ENCODE assay signal across 8 mouse cellular contexts in the genomic region with DNA sequence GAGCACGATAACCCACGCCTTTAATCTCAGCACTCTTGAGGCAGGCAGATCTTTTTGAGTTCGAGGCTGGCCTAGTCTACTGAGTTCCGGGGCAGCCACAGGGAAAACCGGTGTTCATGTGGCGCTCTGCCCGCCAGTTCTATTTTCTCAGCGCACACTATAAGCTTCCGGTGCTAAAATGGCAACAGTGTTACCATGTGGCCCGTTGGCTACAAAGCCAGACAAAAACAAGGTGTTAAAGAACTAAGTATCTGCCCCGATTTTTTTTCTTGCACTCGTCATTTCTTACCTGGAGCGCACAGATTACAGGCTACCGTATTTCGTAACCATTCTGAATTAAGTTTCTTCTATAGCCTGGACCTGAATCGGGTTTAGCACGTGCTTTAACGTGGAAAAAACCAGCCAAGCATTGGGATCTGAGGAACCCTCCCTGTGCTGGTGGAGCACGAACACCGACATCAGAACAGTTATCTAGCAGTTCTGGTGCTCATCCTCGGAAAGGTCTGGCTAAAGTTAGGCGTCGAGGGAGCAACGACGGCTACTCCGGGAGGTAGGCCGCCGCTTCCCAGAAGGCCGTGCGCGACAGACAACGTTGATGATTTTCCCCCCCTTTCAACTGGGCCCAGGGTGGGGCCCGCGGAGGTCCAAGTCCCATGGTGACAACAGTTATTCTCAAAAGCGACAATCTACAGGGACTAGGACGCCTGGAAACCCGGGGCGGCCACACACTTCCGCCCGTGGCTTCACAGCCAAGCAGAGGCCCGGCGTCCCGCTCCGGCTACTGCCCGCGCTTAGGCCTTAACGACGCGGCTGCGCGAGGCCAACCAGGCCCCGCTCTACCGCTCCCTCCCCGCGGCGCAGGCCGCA. TPM values are rescaled to one million over a fixed set of nuclear protein-coding genes. Genes with fewer than 3 reads are reported as not detected.
A peak's percentile ranks its signal among the peaks of the same experiment; 100 is the strongest.
DNase-seq lines count a peak whose midpoint lies in the region; ATAC-seq and TF ChIP-seq lines count a peak whose summit lies in the region.

No protein-coding gene starts in this region.

- peaks cover 39% of the 10 kb centered on the region for H3K36me3 ChIP-seq in embryonic facial prominence, embryonic 15.5 days
- H3K36me3 ChIP-seq in hindbrain, embryonic 15.5 days: peaks cover 38% of the 10 kb centered on the region
- peaks cover 29% of the 10 kb centered on the region for H3K36me3 ChIP-seq in liver, adult 2 months (ENCODE audit: control insufficient read depth, insufficient read depth, low read length)

- H3K27ac ChIP-seq in layer of hippocampus, adult 2 months: peak overlapping the region; percentile 98
- peak overlapping the region; percentile 95 for H3K27ac ChIP-seq in embryonic facial prominence, embryonic 15.5 days (replicated peaks)
- H3K27ac ChIP-seq in hindbrain, embryonic 15.5 days (replicated peaks): peak overlapping the region; percentile 96
- H3K27ac ChIP-seq in liver, adult 2 months (replicated peaks; ENCODE audit: insufficient read depth, low read depth, low read length): peak overlapping the region; percentile 94

- DNase-seq in layer of hippocampus, adult 2 months (ENCODE audit: low spot score in 2 of 2): no peak
- no peak for DNase-seq in layer of hippocampus, postnatal 36 days
- DNase-seq in MN1 (ENCODE audit: low spot score): peak; percentile 74
- DNase-seq in liver, adult 2 months (ENCODE audit: extremely low read depth, low read depth, low spot score): peak; percentile 65
- peak; percentile 54 for DNase-seq in thymus, postnatal 4 days

- H3K27me3 ChIP-seq in embryonic facial prominence, embryonic 15.5 days: no peaks in the 10 kb centered on the region
- no peaks in the 10 kb centered on the region for H3K27me3 ChIP-seq in hindbrain, embryonic 15.5 days
- H3K27me3 ChIP-seq in liver, adult 2 months (ENCODE audit: control insufficient read depth, insufficient read depth, low read length): no peaks in the 10 kb centered on the region

- peak overlapping the region; percentile 97 for H3K9ac ChIP-seq in embryonic facial prominence, embryonic 15.5 days
- peak overlapping the region; percentile 96 for H3K9ac ChIP-seq in hindbrain, embryonic 15.5 days
- H3K9ac ChIP-seq in liver, adult 2 months (ENCODE audit: low read depth, low read length): peak overlapping the region; percentile 97

- TF ChIP-seq POLR2A in liver, adult 2 months (IDR thresholded peaks at IDR 0.05; ENCODE audit: extremely low read depth, insufficient read depth, low read length): no peak

- peak overlapping the region; percentile 99 for H3K4me3 ChIP-seq in layer of hippocampus, adult 2 months
- peak overlapping the region; percentile 88 for H3K4me3 ChIP-seq in embryonic facial prominence, embryonic 15.5 days (replicated peaks)
- peak overlapping the region; percentile 94 for H3K4me3 ChIP-seq in hindbrain, embryonic 15.5 days
- H3K4me3 ChIP-seq in liver, adult 2 months (ENCODE audit: insufficient read depth, low read depth, low read length): peak overlapping the region; percentile 90

- WGBS in embryonic facial prominence, embryonic 15.5 days: under 1% methylated on average over 57 of the region's 57 CpGs
- WGBS in hindbrain, embryonic 15.5 days: under 1% methylated on average over 57 of the region's 57 CpGs
- under 1% methylated on average over 57 of the region's 57 CpGs for WGBS in liver, adult 2 months

- peak overlapping the region; percentile 75 for H3K4me2 ChIP-seq in embryonic facial prominence, embryonic 15.5 days (replicated peaks)
- H3K4me2 ChIP-seq in hindbrain, embryonic 15.5 days: peak overlapping the region; percentile 87

- no peak for TF ChIP-seq CTCF in layer of hippocampus, adult 2 months (conservative IDR thresholded peaks at IDR 0.05)
- no peak for TF ChIP-seq CTCF in liver, adult 2 months (IDR thresholded peaks at IDR 0.05; ENCODE audit: low read depth, low read length)

- peaks cover 23% of the 10 kb centered on the region; the same call in 1 of the 2 replicates for H3K79me2 ChIP-seq in liver, adult 2 months (ENCODE audit: control insufficient read depth, insufficient read depth, low read length)

- peaks cover 22% of the 10 kb centered on the region for H3K4me1 ChIP-seq in embryonic facial prominence, embryonic 15.5 days
- peaks cover 32% of the 10 kb centered on the region for H3K4me1 ChIP-seq in hindbrain, embryonic 15.5 days (replicated peaks)
- H3K4me1 ChIP-seq in liver, adult 2 months (ENCODE audit: control insufficient read depth, insufficient read depth, low read length): peaks cover 24% of the 10 kb centered on the region

- H3K9me3 ChIP-seq in embryonic facial prominence, embryonic 15.5 days (replicated peaks): no peaks in the 10 kb centered on the region
- H3K9me3 ChIP-seq in hindbrain, embryonic 15.5 days: no peaks in the 10 kb centered on the region

- ATAC-seq in embryonic facial prominence, embryonic 15.5 days (ENCODE audit: insufficient number of reproducible peaks, low FRiP score, low TSS enrichment, low read depth): peak; percentile 70
- ATAC-seq in hindbrain, embryonic 15.5 days (ENCODE audit: low FRiP score, low read depth): peak; percentile 67
- peak; percentile 45 for ATAC-seq in monocyte, adult 5-6 weeks (replicated peaks; ENCODE audit: insufficient number of reproducible peaks, low FRiP score, low TSS enrichment, poor library complexity, severe bottlenecking)

RNA-seq across cellular contexts. Expression of a gene that starts 0.8 kb away (rescaled TPM):
- 100 to 1,000 TPM; 233 to 237 TPM for total RNA-seq in layer of hippocampus, adult 2 months (2021)
- total RNA-seq in layer of hippocampus, postnatal 36 days (2021): 100 to 1,000 TPM; 218 to 224 TPM
- 282 and 285 TPM in 2 replicates for polyA plus RNA-seq in embryonic facial prominence, embryonic 15.5 days (2015; fragmentation: Nextera tagmentation; extraction: Ambion mirVana)
- 167 and 192 TPM in 2 replicates for polyA plus RNA-seq in hindbrain, embryonic 15.5 days (2015; fragmentation: Nextera tagmentation; extraction: Ambion mirVana)
- 87.2 and 111 TPM in 2 replicates for total RNA-seq in liver, adult 2 months (2014; rRNA removed)
- polyA plus RNA-seq in liver, adult 2 months (2012; rRNA removed): 33.2 and 33.4 TPM in 2 replicates
- 326 to 434 TPM (median 398 TPM) in 3 replicates for total RNA-seq in monocyte, adult 5-6 weeks (2017)

RNA-seq across cellular contexts. Expression of a gene that starts 17.1 kb away (rescaled TPM):
- total RNA-seq in layer of hippocampus, adult 2 months (2021): not detected
- not detected for total RNA-seq in layer of hippocampus, postnatal 36 days (2021)
- not detected in 2 replicates for polyA plus RNA-seq in embryonic facial prominence, embryonic 15.5 days (2015; fragmentation: Nextera tagmentation; extraction: Ambion mirVana)
- polyA plus RNA-seq in hindbrain, embryonic 15.5 days (2015; fragmentation: Nextera tagmentation; extraction: Ambion mirVana): not detected in 2 replicates
- total RNA-seq in liver, adult 2 months (2014; rRNA removed): not detected in 2 replicates
- polyA plus RNA-seq in liver, adult 2 months (2012; rRNA removed): not detected in 2 replicates
- not detected in 3 replicates for total RNA-seq in monocyte, adult 5-6 weeks (2017)

RNA-seq across cellular contexts. Expression of a gene that starts 23.6 kb away (rescaled TPM):
- 1 to 10 TPM; 3.8 to 5.4 TPM for total RNA-seq in layer of hippocampus, adult 2 months (2021)
- total RNA-seq in layer of hippocampus, postnatal 36 days (2021): 1 to 10 TPM; 3.2 to 4.1 TPM
- 0.39 and 0.40 TPM in 2 replicates for polyA plus RNA-seq in embryonic facial prominence, embryonic 15.5 days (2015; fragmentation: Nextera tagmentation; extraction: Ambion mirVana)
- polyA plus RNA-seq in hindbrain, embryonic 15.5 days (2015; fragmentation: Nextera tagmentation; extraction: Ambion mirVana): 0.43 and 1.2 TPM in 2 replicates
- 191 and 270 TPM in 2 replicates for total RNA-seq in liver, adult 2 months (2014; rRNA removed)
- 712 and 829 TPM in 2 replicates for polyA plus RNA-seq in liver, adult 2 months (2012; rRNA removed)
- total RNA-seq in monocyte, adult 5-6 weeks (2017): 0.32 to 0.57 TPM (median 0.49 TPM) in 3 replicates

RNA-seq across cellular contexts. Expression of a gene that starts 34.7 kb away (rescaled TPM):
- 10 to 100 TPM; 68.1 to 70.2 TPM for total RNA-seq in layer of hippocampus, adult 2 months (2021)
- total RNA-seq in layer of hippocampus, postnatal 36 days (2021): 10 to 100 TPM; 68.4 to 70.0 TPM
- polyA plus RNA-seq in embryonic facial prominence, embryonic 15.5 days (2015; fragmentation: Nextera tagmentation; extraction: Ambion mirVana): 242 and 249 TPM in 2 replicates
- polyA plus RNA-seq in hindbrain, embryonic 15.5 days (2015; fragmentation: Nextera tagmentation; extraction: Ambion mirVana): 181 and 194 TPM in 2 replicates
- 11.1 and 14.7 TPM in 2 replicates for total RNA-seq in liver, adult 2 months (2014; rRNA removed)
- polyA plus RNA-seq in liver, adult 2 months (2012; rRNA removed): 33.1 and 39.5 TPM in 2 replicates
- total RNA-seq in monocyte, adult 5-6 weeks (2017): 2.8 to 5.2 TPM (median 3.5 TPM) in 3 replicates

Comparison
In these comparisons a context has a peak if more than half of its experiments do, and no peak if none do; other contexts are left out.
1. DNase-seq: peak in MN1 (single experiment), liver, adult 2 months (single experiment) and thymus, postnatal 4 days (single experiment); none in layer of hippocampus, adult 2 months (0 of 2) and layer of hippocampus, postnatal 36 days (0 of 2).
2. RNA of a gene that starts 23.6 kb away (total RNA-seq): 191 to 270 TPM in liver, adult 2 months; 3.8 to 5.4 TPM in layer of hippocampus, adult 2 months, 3.2 to 4.1 TPM in layer of hippocampus, postnatal 36 days and 0.32 to 0.57 TPM in monocyte, adult 5-6 weeks; every median in the first group is over 10 times any median in the second.
3. Peak in every context shown above with its lines, with median percentiles within 50 percentile points of each other: H3K27ac ChIP-seq, H3K4me3 ChIP-seq, ATAC-seq and H3K9ac ChIP-seq.